Mouse (Mus musculus) heart, adult 2 months (tissue): Measurements from ENCODE around the gene Zar1l.

Source experiments
- CTCF ChIP-seq: fragments of 200-600 bp; IDR thresholded peaks from 2 replicates; pipeline ENCODE4 v1.8.1; 2022; ENCODE audit warnings: antibody characterized with exemption, mild to moderate bottlenecking, moderate library complexity
- POLR2A ChIP-seq: fragments of 200-500 bp; IDR thresholded peaks from 2 replicates; pipeline ENCODE4 v1.6.1; 2011; ENCODE audit warnings: mild to moderate bottlenecking, low read depth, low read length, control low read depth; ENCODE audit not compliant: insufficient read depth

- TF ChIP-seq CTCF (no peak), POLR2A (no peak)
These were observed 43.8 kb upstream of the Zar1l start for GRCm38 (mm10) chr5:150561783-150562182.
